In genomic region chr17:5829930-5830329, GRCm38 (mm10) we compare ENCODE assay signal across 14 mouse cellular contexts. TPM values are rescaled to one million over a fixed set of nuclear protein-coding genes. Genes with fewer than 3 reads are reported as not detected.
DNase-seq lines count a peak whose midpoint lies in the region; ATAC-seq lines count a peak whose summit lies in the region.
"Had no signal": no experiment of that assay in that cellular context is flagged by ENCODE, and none has a peak within 500 bp of the region (broad histone marks: within the 10 kb centered on the region; RNA-seq: fewer than 3 reads in every experiment).

No protein-coding gene starts in this region.

- H3K4me3 ChIP-seq in midbrain, embryonic 10.5 days: no peak overlapping the region
- no peak overlapping the region for H3K4me3 ChIP-seq in midbrain, embryonic 15.5 days
- H3K4me3 ChIP-seq: midbrain, embryonic 12.5 days; neural tube, embryonic 13.5 days had no signal

- no peaks in the 10 kb centered on the region for H3K27me3 ChIP-seq in midbrain, embryonic 10.5 days (ENCODE audit: low read depth, poor library complexity, severe bottlenecking)
- H3K27me3 ChIP-seq in midbrain, embryonic 15.5 days (replicated peaks): no peaks in the 10 kb centered on the region
- H3K27me3 ChIP-seq: midbrain, embryonic 12.5 days; neural tube, embryonic 13.5 days had no signal

- no peaks in the 10 kb centered on the region for H3K9me3 ChIP-seq in midbrain, embryonic 10.5 days (replicated peaks)
- no peaks in the 10 kb centered on the region for H3K9me3 ChIP-seq in midbrain, embryonic 15.5 days
- H3K9me3 ChIP-seq: midbrain, embryonic 12.5 days; neural tube, embryonic 13.5 days had no signal

- H3K4me2 ChIP-seq in midbrain, embryonic 15.5 days: no peak overlapping the region
- H3K4me2 ChIP-seq: midbrain, embryonic 12.5 days; neural tube, embryonic 13.5 days had no signal

- no peaks in the 10 kb centered on the region for H3K36me3 ChIP-seq in midbrain, embryonic 10.5 days
- no peaks in the 10 kb centered on the region for H3K36me3 ChIP-seq in midbrain, embryonic 15.5 days (replicated peaks)
- H3K36me3 ChIP-seq: midbrain, embryonic 12.5 days; neural tube, embryonic 13.5 days had no signal

- ATAC-seq in midbrain, embryonic 15.5 days (replicated peaks): no peak
- ATAC-seq in hematopoietic stem cell, adult 5-6 weeks (replicated peaks in 1 of 2; ENCODE audit: insufficient read depth in 1 of 2, low FRiP score in 2 of 2, low TSS enrichment in 1 of 2, low read depth in 1 of 2, poor library complexity in 2 of 2, severe bottlenecking in 2 of 2): peak; percentile 91 to 93
- ATAC-seq in megakaryocyte progenitor cell, adult 5-6 weeks (replicated peaks; ENCODE audit: poor library complexity): peak; percentile 79

- WGBS in midbrain, embryonic 10.5 days: 70% methylated on average over 3 of the region's 3 CpGs
- 71% methylated on average over 3 of the region's 3 CpGs for WGBS in midbrain, embryonic 15.5 days

- H3K27ac ChIP-seq in midbrain, embryonic 10.5 days (replicated peaks): peak overlapping the region; percentile 83; the same call in 1 of the 2 replicates
- H3K27ac ChIP-seq in midbrain, embryonic 15.5 days: no peak overlapping the region
- H3K27ac ChIP-seq: midbrain, embryonic 12.5 days; neural tube, embryonic 13.5 days had no signal

- peaks cover 32% of the 10 kb centered on the region for H3K4me1 ChIP-seq in midbrain, embryonic 10.5 days
- peaks cover 6% of the 10 kb centered on the region for H3K4me1 ChIP-seq in midbrain, embryonic 15.5 days

- DNase-seq in midbrain, embryonic 10.5 days (ENCODE audit: low spot score): no peak
- peak; percentile 63 for DNase-seq in thymus, postnatal 4 days
- no peak for DNase-seq in embryo, embryonic 11 days
- no peak for DNase-seq in embryo, embryonic 10.5 days (ENCODE audit: low spot score)
- DNase-seq in urinary bladder, postnatal 25 days (ENCODE audit: low spot score): no peak
- DNase-seq: cerebellum, postnatal 10 days; heart, postnatal 36 days; layer of hippocampus, adult 9-11 months; lung, adult 2 months had no signal

- no peak overlapping the region for H3K9ac ChIP-seq in midbrain, embryonic 15.5 days
- H3K9ac ChIP-seq: midbrain, embryonic 12.5 days; neural tube, embryonic 13.5 days had no signal

RNA-seq across cellular contexts. Expression of gene Snx9, which starts 11.2 kb away (rescaled TPM):
- polyA plus RNA-seq in midbrain, embryonic 10.5 days (2016; fragmentation: Nextera tagmentation; extraction: Ambion mirVana): 14.2 and 15.3 TPM in 2 replicates
- 6.9 and 7.9 TPM in 2 replicates for polyA plus RNA-seq in midbrain, embryonic 15.5 days (2015; fragmentation: Nextera tagmentation; extraction: Ambion mirVana)
- 28.5 and 28.8 TPM in 2 replicates for total RNA-seq in hematopoietic stem cell, adult 5-6 weeks (2017)
- total RNA-seq in megakaryocyte progenitor cell, adult 5-6 weeks (2015): 50.4 and 52.7 TPM in 2 replicates
- total RNA-seq in megakaryocyte progenitor cell, adult 5-6 weeks (2017): 31.3 and 35.4 TPM in 2 replicates
